ENCODE assay signal across 8 mouse cellular contexts in genomic region chr16:75766388-75767249, GRCm38 (mm10). TPM values are rescaled to one million over a fixed set of nuclear protein-coding genes. Genes with fewer than 3 reads are reported as not detected.
A peak's percentile ranks its signal among the peaks of the same experiment; 100 is the strongest.
DNase-seq lines count a peak whose midpoint lies in the region; ATAC-seq and TF ChIP-seq lines count a peak whose summit lies in the region.

Gene Hspa13, minus strand, starts transcription at chr16:75767104.

- H3K36me3 ChIP-seq in C2C12 (ENCODE audit: control insufficient read depth, insufficient read depth) (peaks cover 22% of the 10 kb centered on the region), myocyte (ENCODE audit: control insufficient read depth, insufficient read depth) (peaks cover 10% of the 10 kb centered on the region)
- peaks cover 17% of the 10 kb centered on the region for H3K36me3 ChIP-seq in erythroblast, embryonic 14.5 days (ENCODE audit: control insufficient read depth)
- peaks cover 9% of the 10 kb centered on the region for H3K36me3 ChIP-seq in heart, embryonic 11.5 days (ENCODE audit: control insufficient read depth, insufficient read depth, low read length)
- peaks cover 21% of the 10 kb centered on the region for H3K36me3 ChIP-seq in kidney, embryonic 16.5 days (ENCODE audit: insufficient read depth, low read length)
- H3K36me3 ChIP-seq in liver, adult 2 months (ENCODE audit: control insufficient read depth, insufficient read depth, low read length): peaks cover 5% of the 10 kb centered on the region; the same call in 1 of the 2 replicates
- H3K36me3 ChIP-seq in splenic B cell, adult 2 months (ENCODE audit: control insufficient read depth, insufficient read depth, low read length, poor library complexity, severe bottlenecking): 0 out of 2 replicates have a peak, but pooled peaks cover 1% of the 10 kb centered on the region

- ATAC-seq in heart, embryonic 11.5 days (replicated peaks; ENCODE audit: insufficient number of reproducible peaks, low FRiP score, low TSS enrichment): peak; percentile 96
- ATAC-seq in kidney, embryonic 16.5 days (ENCODE audit: low FRiP score, low TSS enrichment): peak; percentile 99

- H3K27me3 ChIP-seq in C2C12 (ENCODE audit: control insufficient read depth, insufficient read depth, insufficient read length) (no peaks in the 10 kb centered on the region), myocyte (ENCODE audit: control insufficient read depth, insufficient read depth, insufficient read length) (no peaks in the 10 kb centered on the region)
- H3K27me3 ChIP-seq in erythroblast, embryonic 14.5 days (ENCODE audit: control insufficient read depth): no peaks in the 10 kb centered on the region
- no peaks in the 10 kb centered on the region for H3K27me3 ChIP-seq in heart, embryonic 11.5 days (ENCODE audit: control insufficient read depth, insufficient read depth, low read length)
- no peaks in the 10 kb centered on the region for H3K27me3 ChIP-seq in kidney, embryonic 16.5 days (ENCODE audit: insufficient read depth, low read length)
- H3K27me3 ChIP-seq in liver, adult 2 months (ENCODE audit: control insufficient read depth, insufficient read depth, low read length): no peaks in the 10 kb centered on the region
- H3K27me3 ChIP-seq in splenic B cell, adult 2 months (ENCODE audit: control insufficient read depth, insufficient read depth, low read length, poor library complexity, severe bottlenecking): no peaks in the 10 kb centered on the region

- WGBS in heart, embryonic 11.5 days (ENCODE audit: insufficient replicate concordance): under 1% methylated on average over 51 of the region's 51 CpGs
- under 1% methylated on average over 51 of the region's 51 CpGs for WGBS in kidney, embryonic 16.5 days
- WGBS in liver, adult 2 months: under 1% methylated on average over 51 of the region's 51 CpGs

- H3K4me2 ChIP-seq in heart, embryonic 11.5 days: peak within 1 kb of the TSS; percentile 71
- H3K4me2 ChIP-seq in kidney, embryonic 16.5 days (replicated peaks; ENCODE audit: low read depth, low read length): peak within 1 kb of the TSS; percentile 72
- H3K4me2 ChIP-seq in myocyte (ENCODE audit: low read depth): peak within 1 kb of the TSS; percentile 96

- peak; percentile 99 for DNase-seq in brain, embryonic 14.5 days (ENCODE audit: low read depth)
- peak; percentile 96 for DNase-seq in liver, adult 2 months (ENCODE audit: extremely low read depth, low read depth, low spot score)
- DNase-seq in splenic B cell, adult 2 months (ENCODE audit: low read depth, low spot score): peak; percentile 95

- H3K4me1 ChIP-seq in erythroblast, embryonic 14.5 days (ENCODE audit: control insufficient read depth): peaks cover 19% of the 10 kb centered on the region
- no peaks in the 10 kb centered on the region for H3K4me1 ChIP-seq in heart, embryonic 11.5 days (ENCODE audit: control insufficient read depth, insufficient read depth, low read length)
- peaks cover 10% of the 10 kb centered on the region; the same call in 1 of the 2 replicates for H3K4me1 ChIP-seq in kidney, embryonic 16.5 days (ENCODE audit: insufficient read depth, low read length)
- peaks cover 6% of the 10 kb centered on the region; the same call in 1 of the 2 replicates for H3K4me1 ChIP-seq in liver, adult 2 months (ENCODE audit: control insufficient read depth, insufficient read depth, low read length)

- TF ChIP-seq CTCF in C2C12 (IDR thresholded peaks at IDR 0.05; ENCODE audit: control insufficient read depth, insufficient read depth, insufficient read length): no peak
- no peak for TF ChIP-seq CTCF in brain, embryonic 14.5 days (IDR thresholded peaks at IDR 0.05; ENCODE audit: borderline replicate concordance, extremely low read depth, insufficient read depth, insufficient read length)
- no peak for TF ChIP-seq CTCF in liver, adult 2 months (IDR thresholded peaks at IDR 0.05; ENCODE audit: low read depth, low read length)

- peaks cover 42% of the 10 kb centered on the region for H3K79me2 ChIP-seq in C2C12 (ENCODE audit: control insufficient read depth, insufficient read depth)
- H3K79me2 ChIP-seq in liver, adult 2 months (ENCODE audit: control insufficient read depth, insufficient read depth, low read length): peaks cover 7% of the 10 kb centered on the region; the same call in 1 of the 2 replicates
- peaks cover 40% of the 10 kb centered on the region for H3K79me2 ChIP-seq in myocyte (ENCODE audit: control insufficient read depth, insufficient read depth)

- H3ac ChIP-seq in C2C12 (ENCODE audit: control insufficient read depth, insufficient read length, low read depth) (peak within 1 kb of the TSS; percentile 74), myocyte (ENCODE audit: control insufficient read depth, insufficient read length) (peak within 1 kb of the TSS; percentile 3)

- peaks cover 22% of the 10 kb centered on the region for H3K79me3 ChIP-seq in C2C12 (ENCODE audit: low read depth)

- H3K27ac ChIP-seq in heart, embryonic 11.5 days (ENCODE audit: low read depth, low read length): peak within 1 kb of the TSS; percentile 36; the same call in 1 of the 2 replicates
- H3K27ac ChIP-seq in kidney, embryonic 16.5 days (ENCODE audit: low read length): peak within 1 kb of the TSS; percentile 74
- H3K27ac ChIP-seq in liver, adult 2 months (replicated peaks; ENCODE audit: insufficient read depth, low read depth, low read length): peak within 1 kb of the TSS; percentile 47

- H3K9ac ChIP-seq in heart, embryonic 11.5 days (ENCODE audit: low read depth, low read length): peak within 1 kb of the TSS; percentile 72
- H3K9ac ChIP-seq in kidney, embryonic 16.5 days (replicated peaks; ENCODE audit: low read length): peak within 1 kb of the TSS; percentile 77
- H3K9ac ChIP-seq in liver, adult 2 months (ENCODE audit: low read depth, low read length): peak within 1 kb of the TSS; percentile 76

- peak; percentile 23; the same call in 1 of the 2 replicates for TF ChIP-seq POLR2A in brain, embryonic 14.5 days (IDR thresholded peaks at IDR 0.05; ENCODE audit: borderline replicate concordance, extremely low read depth, insufficient read depth, insufficient read length, poor library complexity, severe bottlenecking)
- peak; percentile 35; the same call in 1 of the 2 replicates for TF ChIP-seq POLR2A in liver, adult 2 months (IDR thresholded peaks at IDR 0.05; ENCODE audit: extremely low read depth, insufficient read depth, low read length)
- peak; percentile 61 for TF ChIP-seq POLR2A in myocyte (IDR thresholded peaks at IDR 0.05; ENCODE audit: insufficient read length, low read depth)

- H3K4me3 ChIP-seq in C2C12 (ENCODE audit: insufficient read depth, poor library complexity, severe bottlenecking): peak within 1 kb of the TSS; percentile 75
- H3K4me3 ChIP-seq in erythroblast, embryonic 14.5 days (replicated peaks): peak within 1 kb of the TSS; percentile 73
- peak within 1 kb of the TSS; percentile 76 for H3K4me3 ChIP-seq in heart, embryonic 11.5 days (ENCODE audit: low read depth, low read length)
- H3K4me3 ChIP-seq in kidney, embryonic 16.5 days (ENCODE audit: low read length): peak within 1 kb of the TSS; percentile 63
- peak within 1 kb of the TSS; percentile 76 for H3K4me3 ChIP-seq in liver, adult 2 months (ENCODE audit: insufficient read depth, low read depth, low read length)
- peak within 1 kb of the TSS; percentile 87 for H3K4me3 ChIP-seq in myocyte

- no peaks in the 10 kb centered on the region for H3K9me3 ChIP-seq in erythroblast, embryonic 14.5 days (ENCODE audit: control insufficient read depth, low read length)
- H3K9me3 ChIP-seq in heart, embryonic 11.5 days (replicated peaks; ENCODE audit: control insufficient read depth, low read length): no peaks in the 10 kb centered on the region
- no peaks in the 10 kb centered on the region for H3K9me3 ChIP-seq in kidney, embryonic 16.5 days (ENCODE audit: low read length)

TF ChIP-seq in C2C12, 6 proteins besides CTCF, POLR2A, EP300 and RAD21:
- no peak for TF ChIP-seq MAX (IDR thresholded peaks at IDR 0.05)
- no peak for TF ChIP-seq MYOD1 (IDR thresholded peaks at IDR 0.05; ENCODE audit: control insufficient read depth, insufficient read length, low read depth)
- TF ChIP-seq FOSL1 (IDR thresholded peaks at IDR 0.05; ENCODE audit: insufficient read depth, low read length, poor library complexity, severe bottlenecking): no peak
- TF ChIP-seq USF1 (IDR thresholded peaks at IDR 0.05; ENCODE audit: low read depth): no peak
- no peak for TF ChIP-seq MYOG (IDR thresholded peaks at IDR 0.05; ENCODE audit: control insufficient read depth, extremely low read depth, insufficient read length)
- TF ChIP-seq CEBPB (IDR thresholded peaks at IDR 0.05; ENCODE audit: low read depth): no peak

TF ChIP-seq in myocyte, 11 proteins besides CTCF, POLR2A, EP300 and RAD21:
- TF ChIP-seq TCF12 (IDR thresholded peaks at IDR 0.05; ENCODE audit: insufficient read depth, poor library complexity, severe bottlenecking) (no peak), MAX (IDR thresholded peaks at IDR 0.05; ENCODE audit: low read depth) (no peak), POLR2AphosphoS2 (IDR thresholded peaks at IDR 0.05; ENCODE audit: insufficient read length, low read depth) (peak; percentile 38), SRF (IDR thresholded peaks at IDR 0.05; ENCODE audit: control insufficient read depth, insufficient read length, low read depth) (no peak), MYOG (IDR thresholded peaks at IDR 0.05; ENCODE audit: control insufficient read depth in 1 of 3, insufficient read depth in 1 of 3, insufficient read length in 2 of 3, low read depth in 2 of 3) (peak in 2 of 3 experiments; percentile 34 to 44), E2F4 (IDR thresholded peaks at IDR 0.05; ENCODE audit: insufficient read depth) (peak; percentile 80)
TF ChIP-seq in myocyte: peak in this region for 3.

RNA-seq across cellular contexts. Expression of gene Hspa13, which starts in this region (rescaled TPM):
- polyA plus RNA-seq in C2C12 (2012; fragmentation: generic; extraction: Trizol) (8.4 TPM), myocyte (2012; fragmentation: generic; extraction: Trizol) (6.0 TPM)
- 19.3 and 26.0 TPM in 2 replicates for polyA plus RNA-seq in brain, embryonic 14.5 days (2012; rRNA removed)
- polyA plus RNA-seq in erythroblast, embryonic 14.5 days (2012): 0.01 and 0.05 TPM in 2 replicates
- polyA plus RNA-seq in heart, embryonic 11.5 days (2014; fragmentation: Nextera tagmentation; extraction: Ambion mirVana): 24.9 and 28.7 TPM in 2 replicates
- 33.2 and 33.3 TPM in 2 replicates for polyA plus RNA-seq in kidney, embryonic 16.5 days (2015; fragmentation: Nextera tagmentation; extraction: Ambion mirVana)
- total RNA-seq in liver, adult 2 months (2014; rRNA removed): 39.6 and 41.1 TPM in 2 replicates
- 4.3 and 4.8 TPM in 2 replicates for polyA plus RNA-seq in liver, adult 2 months (2012; rRNA removed)

Comparison
In these comparisons a context has a peak if more than half of its experiments do, and no peak if none do; other contexts are left out.
1. Peak in every context shown above with its lines: DNase-seq, ATAC-seq, H3K4me3 ChIP-seq and H3K27ac ChIP-seq.